ENCODE assay signal across 25 mouse cellular contexts in the genomic region with DNA sequence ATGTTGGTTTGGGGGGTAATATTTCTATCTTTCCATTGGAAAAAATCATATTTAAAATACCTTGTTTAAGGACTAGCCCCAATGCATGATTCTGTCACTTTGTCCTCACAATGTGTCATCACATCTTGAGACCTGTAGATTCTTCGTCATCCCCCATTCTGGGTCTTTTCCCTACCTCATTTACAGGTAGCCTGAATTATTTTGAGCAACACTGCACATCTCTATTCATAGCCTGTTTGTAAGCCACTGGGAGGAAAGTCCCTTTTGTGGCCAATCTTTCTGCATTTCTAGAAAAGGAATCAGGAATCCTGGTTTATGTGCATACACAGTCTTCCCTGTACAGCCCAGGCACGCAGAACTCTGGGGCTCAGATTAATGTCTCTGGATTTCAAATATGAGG.
A peak's percentile ranks its signal among the peaks of the same experiment; 100 is the strongest.
DNase-seq lines count a peak whose midpoint lies in the region; ATAC-seq and TF ChIP-seq lines count a peak whose summit lies in the region.
"Had no signal": no experiment of that assay in that cellular context is flagged by ENCODE, and none has a peak within 500 bp of the region (broad histone marks: within the 10 kb centered on the region; RNA-seq: fewer than 3 reads in every experiment).

No protein-coding gene starts in this region.

- no peaks in the 10 kb centered on the region for H3K36me3 ChIP-seq in hindbrain, embryonic 13.5 days
- H3K36me3 ChIP-seq in hindbrain, embryonic 10.5 days: no peaks in the 10 kb centered on the region
- H3K36me3 ChIP-seq in hindbrain, embryonic 15.5 days: no peaks in the 10 kb centered on the region
- no peaks in the 10 kb centered on the region for H3K36me3 ChIP-seq in hindbrain, embryonic 16.5 days (ENCODE audit: control insufficient read depth, insufficient read depth, low read length)
- peaks cover 11% of the 10 kb centered on the region; the same call in 1 of the 2 replicates for H3K36me3 ChIP-seq in spleen, adult 2 months (ENCODE audit: control insufficient read depth, insufficient read depth, low read length)
- no peaks in the 10 kb centered on the region for H3K36me3 ChIP-seq in neural tube, embryonic 15.5 days
- H3K36me3 ChIP-seq: embryonic facial prominence, embryonic 13.5 days; embryonic facial prominence, embryonic 15.5 days; forebrain, embryonic 10.5 days; forebrain, embryonic 12.5 days had no signal

- H3K4me1 ChIP-seq in hindbrain, embryonic 13.5 days (replicated peaks): peaks cover 47% of the 10 kb centered on the region
- H3K4me1 ChIP-seq in hindbrain, embryonic 10.5 days (replicated peaks): peaks cover 30% of the 10 kb centered on the region
- H3K4me1 ChIP-seq in hindbrain, embryonic 15.5 days (replicated peaks): peaks cover 14% of the 10 kb centered on the region
- peaks cover 4% of the 10 kb centered on the region; the same call in 1 of the 2 replicates for H3K4me1 ChIP-seq in hindbrain, embryonic 16.5 days (ENCODE audit: control insufficient read depth, insufficient read depth, low read depth, low read length)
- H3K4me1 ChIP-seq in spleen, adult 2 months (ENCODE audit: control insufficient read depth, insufficient read depth, insufficient read length): peaks cover 8% of the 10 kb centered on the region
- H3K4me1 ChIP-seq in neural tube, embryonic 15.5 days: peaks cover 14% of the 10 kb centered on the region
- H3K4me1 ChIP-seq: embryonic facial prominence, embryonic 13.5 days; embryonic facial prominence, embryonic 15.5 days had no signal

- no peaks in the 10 kb centered on the region for H3K27me3 ChIP-seq in hindbrain, embryonic 13.5 days
- H3K27me3 ChIP-seq in hindbrain, embryonic 10.5 days (ENCODE audit: insufficient read depth, poor library complexity, severe bottlenecking): no peaks in the 10 kb centered on the region
- no peaks in the 10 kb centered on the region for H3K27me3 ChIP-seq in hindbrain, embryonic 15.5 days
- no peaks in the 10 kb centered on the region for H3K27me3 ChIP-seq in hindbrain, embryonic 16.5 days (replicated peaks; ENCODE audit: control insufficient read depth, insufficient read depth, low read length)
- no peaks in the 10 kb centered on the region for H3K27me3 ChIP-seq in spleen, adult 2 months (ENCODE audit: control insufficient read depth, insufficient read depth, low read length)
- H3K27me3 ChIP-seq in neural tube, embryonic 15.5 days (replicated peaks): no peaks in the 10 kb centered on the region
- H3K27me3 ChIP-seq: embryonic facial prominence, embryonic 13.5 days; embryonic facial prominence, embryonic 15.5 days had no signal

- no peak for TF ChIP-seq POLR2A in spleen, adult 2 months (IDR thresholded peaks at IDR 0.05; ENCODE audit: low read depth, low read length)

- H3K27ac ChIP-seq in hindbrain, embryonic 13.5 days: peak overlapping the region; percentile 81; the same call in 1 of the 2 replicates
- H3K27ac ChIP-seq in hindbrain, embryonic 10.5 days: no peak overlapping the region
- peak overlapping the region; percentile 5; the same call in 1 of the 2 replicates for H3K27ac ChIP-seq in hindbrain, embryonic 15.5 days (replicated peaks)
- no peak overlapping the region for H3K27ac ChIP-seq in hindbrain, embryonic 16.5 days (ENCODE audit: low read depth, low read length)
- peak overlapping the region; percentile 15; the same call in 1 of the 2 replicates for H3K27ac ChIP-seq in spleen, adult 2 months (ENCODE audit: insufficient read depth, low read length)
- peak overlapping the region; percentile 62 for H3K27ac ChIP-seq in neural tube, embryonic 15.5 days (replicated peaks)
- H3K27ac ChIP-seq: embryonic facial prominence, embryonic 13.5 days; embryonic facial prominence, embryonic 15.5 days; forebrain, embryonic 10.5 days had no signal

- no peaks in the 10 kb centered on the region for H3K9me3 ChIP-seq in hindbrain, embryonic 13.5 days
- H3K9me3 ChIP-seq in hindbrain, embryonic 10.5 days: no peaks in the 10 kb centered on the region
- H3K9me3 ChIP-seq in hindbrain, embryonic 15.5 days: no peaks in the 10 kb centered on the region
- H3K9me3 ChIP-seq in hindbrain, embryonic 16.5 days (ENCODE audit: control insufficient read depth, low read length): no peaks in the 10 kb centered on the region
- H3K9me3 ChIP-seq in neural tube, embryonic 15.5 days (replicated peaks): no peaks in the 10 kb centered on the region
- H3K9me3 ChIP-seq: embryonic facial prominence, embryonic 13.5 days; embryonic facial prominence, embryonic 15.5 days; forebrain, embryonic 10.5 days; forebrain, embryonic 12.5 days had no signal

- DNase-seq in hindbrain, embryonic 10.5 days (ENCODE audit: low spot score): no peak
- no peak for DNase-seq in spleen, adult 2 months (ENCODE audit: low read depth in 1 of 2, low spot score in 2 of 2)
- DNase-seq in spleen, postnatal 10 days (ENCODE audit: low spot score in 2 of 2): no peak
- DNase-seq in thymus, postnatal 0 days (ENCODE audit: low spot score): no peak
- DNase-seq: adrenal gland, adult 2 months; adrenal gland, postnatal 10 days; adrenal gland, postnatal 25 days; B cell, adult 2 months; cerebellum, adult 11 months; cerebellum, adult 18-20 months; cerebellum, adult 8-10 months; cerebellum, adult 9-11 months; cerebellum, postnatal 14 days; cerebellum, postnatal 36 days; embryo, embryonic 11 days had no signal

- no peak overlapping the region for H3K4me2 ChIP-seq in hindbrain, embryonic 13.5 days
- H3K4me2 ChIP-seq in hindbrain, embryonic 15.5 days: no peak overlapping the region
- H3K4me2 ChIP-seq in hindbrain, embryonic 16.5 days (ENCODE audit: low read length): no peak overlapping the region
- no peak overlapping the region for H3K4me2 ChIP-seq in neural tube, embryonic 15.5 days
- H3K4me2 ChIP-seq: embryonic facial prominence, embryonic 13.5 days; embryonic facial prominence, embryonic 15.5 days; forebrain, embryonic 12.5 days had no signal

- H3K9ac ChIP-seq in hindbrain, embryonic 13.5 days: no peak overlapping the region
- no peak overlapping the region for H3K9ac ChIP-seq in hindbrain, embryonic 15.5 days
- H3K9ac ChIP-seq in hindbrain, embryonic 16.5 days (ENCODE audit: low read depth, low read length): no peak overlapping the region
- H3K9ac ChIP-seq in neural tube, embryonic 15.5 days (replicated peaks): no peak overlapping the region
- H3K9ac ChIP-seq: embryonic facial prominence, embryonic 13.5 days; embryonic facial prominence, embryonic 15.5 days; forebrain, embryonic 12.5 days had no signal

- H3K4me3 ChIP-seq in hindbrain, embryonic 13.5 days: no peak overlapping the region
- H3K4me3 ChIP-seq in hindbrain, embryonic 10.5 days: no peak overlapping the region
- H3K4me3 ChIP-seq in hindbrain, embryonic 15.5 days: no peak overlapping the region
- no peak overlapping the region for H3K4me3 ChIP-seq in hindbrain, embryonic 16.5 days (ENCODE audit: low read length)
- H3K4me3 ChIP-seq in spleen, adult 2 months (ENCODE audit: extremely low read depth, insufficient read depth, insufficient read length): no peak overlapping the region
- H3K4me3 ChIP-seq in neural tube, embryonic 15.5 days (replicated peaks): no peak overlapping the region
- H3K4me3 ChIP-seq: embryonic facial prominence, embryonic 13.5 days; embryonic facial prominence, embryonic 15.5 days; erythroblast, embryonic 14.5 days; forebrain, embryonic 10.5 days; forebrain, embryonic 12.5 days had no signal

- no peak for TF ChIP-seq CTCF in spleen, adult 2 months (IDR thresholded peaks at IDR 0.05; ENCODE audit: extremely low read depth, insufficient read depth, insufficient read length, insufficient replicate concordance)

- no peak for ATAC-seq in hindbrain, embryonic 13.5 days (ENCODE audit: low FRiP score)
- ATAC-seq in hindbrain, embryonic 15.5 days (ENCODE audit: low FRiP score, low read depth): no peak
- ATAC-seq in hindbrain, embryonic 16.5 days: no peak
- ATAC-seq in neural tube, embryonic 15.5 days (ENCODE audit: low FRiP score): no peak
- ATAC-seq: CD4-positive, CD25-positive, alpha-beta regulatory T cell, adult 4 months had no signal

- WGBS in hindbrain, embryonic 13.5 days: 92% methylated on average over 2 of the region's 2 CpGs
- WGBS in hindbrain, embryonic 10.5 days: 97% methylated on average over 2 of the region's 2 CpGs
- 75% methylated on average over 2 of the region's 2 CpGs for WGBS in hindbrain, embryonic 15.5 days
- WGBS in hindbrain, embryonic 16.5 days: 84% methylated on average over 2 of the region's 2 CpGs
- WGBS in spleen, adult 2 months: 84% methylated on average over 2 of the region's 2 CpGs
- 78% methylated on average over 2 of the region's 2 CpGs for WGBS in neural tube, embryonic 15.5 days

Comparison
In these comparisons a context has a peak if more than half of its experiments do, and no peak if none do; other contexts are left out.
1. H3K27ac ChIP-seq: peak in hindbrain, embryonic 13.5 days (single experiment), hindbrain, embryonic 15.5 days (single experiment), spleen, adult 2 months (single experiment) and neural tube, embryonic 15.5 days (single experiment); none in hindbrain, embryonic 10.5 days (single experiment) and hindbrain, embryonic 16.5 days (single experiment).